Mouse (Mus musculus) liver, embryonic 13.5 days (tissue): Measurements from ENCODE around the gene Gng10. TPM values are rescaled to one million over a fixed set of nuclear protein-coding genes. Genes with fewer than 3 reads are reported as not detected.

Experiments
- ATAC-seq: fragments of 200-750 bp; cut with Nextera tagmentation; 2 replicates; pipeline ENCODE4 v1.8.0; 2017; ENCODE audit warnings: low read depth, mild to moderate bottlenecking, moderate number of reproducible peaks, moderate library complexity
- DNase-seq: peaks from one replicate; pipeline ENCODE4 v3.0.0; 2022
- H3K27ac ChIP-seq: fragments of 300-500 bp; sonication (generic); 2 replicates; pipeline ENCODE4 v1.5.1; 2015; ENCODE audit warnings: moderate library complexity, mild to moderate bottlenecking, inconsistent platforms
- H3K27me3 ChIP-seq: fragments of 300-500 bp; sonication (generic); 2 replicates; pipeline ENCODE4 v1.6.1; 2015; ENCODE audit warnings: mild to moderate bottlenecking, inconsistent platforms
- H3K36me3 ChIP-seq: fragments of 300-500 bp; sonication (generic); 2 replicates; pipeline ENCODE4 v1.6.1; 2015; ENCODE audit warnings: mild to moderate bottlenecking, inconsistent platforms
- H3K4me1 ChIP-seq: fragments of 300-500 bp; sonication (generic); replicated peaks from 2 replicates; pipeline ENCODE4 v1.6.1; 2015; ENCODE audit warnings: inconsistent platforms
- H3K4me2 ChIP-seq: fragments of 300-500 bp; sonication (generic); 2 replicates; pipeline ENCODE4 v1.6.1; 2015; ENCODE audit warnings: inconsistent platforms, mild to moderate bottlenecking, moderate library complexity
- H3K4me3 ChIP-seq: fragments of 300-500 bp; sonication (generic); replicated peaks from 2 replicates; pipeline ENCODE4 v1.5.1; 2015; ENCODE audit warnings: mild to moderate bottlenecking, inconsistent platforms
- H3K9ac ChIP-seq: fragments of 300-500 bp; sonication (generic); 2 replicates; pipeline ENCODE4 v1.6.1; 2015; ENCODE audit warnings: mild to moderate bottlenecking, inconsistent platforms
- H3K9me3 ChIP-seq: fragments of 300-500 bp; sonication (generic); replicated peaks from 2 replicates; pipeline ENCODE4 v1.6.1; 2016; ENCODE audit warnings: inconsistent platforms
- WGBS: fragments of 180-500 bp; shearing (Covaris S2); methylation state at CpG from one replicate; pipeline ENCODE4 v1.1.7; 2015; ENCODE audit not compliant: insufficient replicate concordance; 5-methylcytosine and 5-hydroxymethylcytosine counted together
- polyA plus RNA-seq: library from polyadenylated mRNA; unstranded; fragments of >200 nt; fragmentation: Nextera tagmentation; extraction: Ambion mirVana; gene quantifications from 2 replicates; pipeline ENCODE4 v1.2.1, GENCODE M21; 2015

Gene Gng10
- 34.7 and 40.6 TPM in 2 replicates for polyA plus RNA-seq

GRCm38 (mm10) chr4:59034918-59035785 is at the start of gene Gng10:
TSS of gene Gng10 (plus strand) at chr4:59035088.
- ATAC-seq = peak; percentile 86
- 13% methylated on average over 76 of the region's 76 CpGs for WGBS
- 0 out of 2 replicates have a peak within 1 kb of the TSS, but pooled peaks have one; percentile 39 for H3K27ac ChIP-seq

GRCm38 (mm10) chr4:58985157-58985648 is 49.7 kb upstream of the Gng10 start:
- peak overlapping the region; percentile 11; the same call in 1 of the 2 replicates for H3K27ac ChIP-seq

More at GRCm38 (mm10) chr4:59034918-59035785, at the start of gene Gng10:
- H3K4me3 ChIP-seq = peak within 1 kb of the TSS; percentile 77
- peaks cover 3% of the 10 kb centered on the region; the same call in 1 of the 2 replicates for H3K36me3 ChIP-seq
- peak within 1 kb of the TSS; percentile 95 for H3K4me2 ChIP-seq
- peaks cover 26% of the 10 kb centered on the region for H3K4me1 ChIP-seq
- H3K9me3 ChIP-seq = no peaks in the 10 kb centered on the region
- H3K27me3 ChIP-seq = no peaks in the 10 kb centered on the region
- peak; percentile 61 for DNase-seq
- H3K9ac ChIP-seq = peak within 1 kb of the TSS; percentile 79

GRCm38 (mm10) chr4:58986540-58987190 is 48.2 kb upstream of the Gng10 start, which contains the start of gene Ptgr1:
TSS of gene Ptgr1 (minus strand) at chr4:58987119.
- peak within 1 kb of the TSS; percentile 72 for H3K4me3 ChIP-seq
- H3K4me1 ChIP-seq = peaks cover 67% of the 10 kb centered on the region
- H3K27me3 ChIP-seq = no peaks in the 10 kb centered on the region
- DNase-seq (peak; percentile 74), ATAC-seq (peak; percentile 75)
- WGBS = under 1% methylated on average over 28 of the region's 28 CpGs
- peak within 1 kb of the TSS; percentile 69 for H3K9ac ChIP-seq
- H3K27ac ChIP-seq = peak within 1 kb of the TSS; percentile 67
- no peaks in the 10 kb centered on the region for H3K9me3 ChIP-seq
- H3K36me3 ChIP-seq = 0 out of 2 replicates have a peak, but pooled peaks cover 3% of the 10 kb centered on the region
- peak within 1 kb of the TSS; percentile 94 for H3K4me2 ChIP-seq

More at GRCm38 (mm10) chr4:58985157-58985648, 49.7 kb upstream of the Gng10 start:
- ATAC-seq (peak; percentile 62), DNase-seq (peak; percentile 62)
- 6% methylated on average over 7 of the region's 7 CpGs for WGBS
- H3K27me3 ChIP-seq = no peaks in the 10 kb centered on the region
- no peak overlapping the region; the same call in 1 of the 2 replicates for H3K4me3 ChIP-seq
- H3K4me1 ChIP-seq = peaks cover 52% of the 10 kb centered on the region
- H3K4me2 ChIP-seq = peak overlapping the region; percentile 39
- no peaks in the 10 kb centered on the region for H3K9me3 ChIP-seq
- peaks cover 7% of the 10 kb centered on the region; the same call in 1 of the 2 replicates for H3K36me3 ChIP-seq
- no peak overlapping the region for H3K9ac ChIP-seq

- WGBS = 51% methylated on average over 7 of the region's 7 CpGs
- Histone ChIP-seq H3K27ac (no peak overlapping the region), H3K27me3 (no peaks in the 10 kb centered on the region), H3K9ac (no peak overlapping the region), H3K4me3 (no peak overlapping the region), H3K9me3 (no peaks in the 10 kb centered on the region), H3K4me2 (no peak overlapping the region), H3K4me1 (peaks cover 91% of the 10 kb centered on the region), H3K36me3 (no peaks in the 10 kb centered on the region)
- DNase-seq (no peak), ATAC-seq (no peak)
Measured at GRCm38 (mm10) chr4:58989303-58989898, 45.5 kb upstream of the Gng10 start.

- Histone ChIP-seq H3K9me3 (no peaks in the 10 kb centered on the region), H3K4me3 (no peak overlapping the region), H3K9ac (0 out of 2 replicates have a peak overlapping the region, but pooled peaks have one; percentile 33), H3K27ac (peak overlapping the region; percentile 75), H3K36me3 (no peaks in the 10 kb centered on the region), H3K4me1 (peaks cover 91% of the 10 kb centered on the region), H3K27me3 (no peaks in the 10 kb centered on the region), H3K4me2 (peak overlapping the region; percentile 35)
- WGBS = 55% methylated on average over 17 of the region's 17 CpGs
- peak; percentile 51 for ATAC-seq
- DNase-seq = no peak
Measured at GRCm38 (mm10) chr4:58990609-58991434, 44.1 kb upstream of the Gng10 start.

GRCm38 (mm10) chr4:58992195-58992594 is 42.7 kb upstream of the Gng10 start:
- peak overlapping the region; percentile 49; the same call in 1 of the 2 replicates for H3K9ac ChIP-seq
- H3K27me3 ChIP-seq = no peaks in the 10 kb centered on the region
- ATAC-seq = peak; percentile 75
- peak overlapping the region; percentile 67 for H3K27ac ChIP-seq
- no peaks in the 10 kb centered on the region for H3K36me3 ChIP-seq
- H3K4me3 ChIP-seq = peak overlapping the region; percentile 24
- 19% methylated on average over 5 of the region's 5 CpGs for WGBS
- peak overlapping the region; percentile 58 for H3K4me2 ChIP-seq
- DNase-seq = no peak
- peaks cover 80% of the 10 kb centered on the region for H3K4me1 ChIP-seq
- H3K9me3 ChIP-seq = no peaks in the 10 kb centered on the region

- Histone ChIP-seq H3K9me3 (no peaks in the 10 kb centered on the region), H3K4me1 (peaks cover 75% of the 10 kb centered on the region), H3K4me3 (no peak within 1 kb of the TSS), H3K4me2 (no peak within 1 kb of the TSS), H3K9ac (no peak within 1 kb of the TSS), H3K36me3 (no peaks in the 10 kb centered on the region), H3K27me3 (no peaks in the 10 kb centered on the region), H3K27ac (no peak within 1 kb of the TSS)
- DNase-seq (no peak), ATAC-seq (no peak)
- WGBS = 36% methylated on average over 4 of the region's 4 CpGs
Measured at GRCm38 (mm10) chr4:58994762-58995161, 40.1 kb upstream of the Gng10 start, which contains the start of gene Dnajc25. TSS of gene Dnajc25 (plus strand) at chr4:58995062.

GRCm38 (mm10) chr4:58995251-58995693 is 39.6 kb upstream of the Gng10 start:
- ATAC-seq (no peak), DNase-seq (no peak)
- Histone ChIP-seq H3K36me3 (no peaks in the 10 kb centered on the region), H3K4me2 (no peak overlapping the region), H3K4me1 (peaks cover 70% of the 10 kb centered on the region), H3K4me3 (no peak overlapping the region), H3K9ac (no peak overlapping the region), H3K27ac (no peak overlapping the region), H3K9me3 (no peaks in the 10 kb centered on the region), H3K27me3 (no peaks in the 10 kb centered on the region)
- WGBS = 55% methylated on average over 8 of the region's 8 CpGs

- DNase-seq = no peak
- WGBS = 75% methylated on average over 5 of the region's 5 CpGs
- ATAC-seq = no peak
- no peak overlapping the region for H3K9ac ChIP-seq
- H3K4me1 ChIP-seq = peaks cover 55% of the 10 kb centered on the region
- H3K27me3 ChIP-seq = no peaks in the 10 kb centered on the region
- H3K4me3 ChIP-seq = no peak overlapping the region
- no peaks in the 10 kb centered on the region for H3K9me3 ChIP-seq
- H3K36me3 ChIP-seq = no peaks in the 10 kb centered on the region
- H3K27ac ChIP-seq = no peak overlapping the region
- no peak overlapping the region for H3K4me2 ChIP-seq
Measured at GRCm38 (mm10) chr4:58997081-58997480, 37.8 kb upstream of the Gng10 start.

GRCm38 (mm10) chr4:58998688-58999087 is 36.2 kb upstream of the Gng10 start:
- Histone ChIP-seq H3K36me3 (no peaks in the 10 kb centered on the region), H3K4me2 (no peak overlapping the region), H3K4me3 (no peak overlapping the region), H3K9ac (no peak overlapping the region), H3K9me3 (no peaks in the 10 kb centered on the region), H3K27me3 (no peaks in the 10 kb centered on the region), H3K4me1 (peaks cover 47% of the 10 kb centered on the region), H3K27ac (no peak overlapping the region)
- ATAC-seq = no peak
- no peak for DNase-seq
- 57% methylated on average over 1 of the region's 1 CpGs for WGBS
